32 mouse cellular contexts compared by ENCODE assay signal in the genomic region with DNA sequence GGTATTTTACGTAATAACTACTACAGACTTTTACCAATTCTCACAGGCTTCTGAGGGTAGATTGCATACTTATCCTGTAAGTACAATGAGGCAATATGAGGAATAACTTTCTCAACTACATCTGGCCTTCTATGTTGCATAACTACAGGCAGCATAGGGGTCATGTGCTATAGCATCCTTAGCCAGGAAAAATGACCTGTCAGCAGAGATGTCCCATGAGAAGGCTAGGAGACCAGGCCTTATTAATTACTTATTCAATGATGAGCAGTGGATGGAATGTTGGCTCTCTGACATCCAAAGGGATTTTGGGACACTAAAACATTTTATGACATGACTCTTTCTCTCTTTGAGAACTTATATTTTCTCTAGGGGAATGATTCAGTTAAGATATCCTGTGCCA.
A peak's percentile ranks its signal among the peaks of the same experiment; 100 is the strongest.
DNase-seq lines count a peak whose midpoint lies in the region; ATAC-seq and TF ChIP-seq lines count a peak whose summit lies in the region.
"Had no signal": no experiment of that assay in that cellular context is flagged by ENCODE, and none has a peak within 500 bp of the region (broad histone marks: within the 10 kb centered on the region; RNA-seq: fewer than 3 reads in every experiment).

No protein-coding gene starts in this region.

- 0 out of 2 replicates have a peak overlapping the region, but pooled peaks have one; percentile 13 for H3K27ac ChIP-seq in gastrocnemius, adult 2 months
- H3K27ac ChIP-seq in lung, embryonic 16.5 days (ENCODE audit: low read length) = no peak overlapping the region
- 0 out of 2 replicates have a peak overlapping the region, but pooled peaks have one; percentile 18 for H3K27ac ChIP-seq in embryonic fibroblast, embryonic 13.5 days (ENCODE audit: insufficient read depth, low read length)
- H3K27ac ChIP-seq in thymus, adult 2 months (ENCODE audit: control insufficient read depth, insufficient read depth, low read length) = no peak overlapping the region
- H3K27ac ChIP-seq: embryonic facial prominence, embryonic 12.5 days; forebrain, embryonic 12.5 days; heart, embryonic 10.5 days; heart, embryonic 15.5 days; hindbrain, embryonic 13.5 days; left cerebral cortex, adult 2 months; limb, embryonic 12.5 days; liver, embryonic 15.5 days; neural tube, embryonic 12.5 days had no signal

- H3K36me3 ChIP-seq in lung, embryonic 16.5 days (ENCODE audit: control insufficient read depth, insufficient read depth, low read length) = no peaks in the 10 kb centered on the region
- H3K36me3 ChIP-seq in thymus, adult 2 months (ENCODE audit: control insufficient read depth, insufficient read depth, low read length) = no peaks in the 10 kb centered on the region
- H3K36me3 ChIP-seq: embryonic facial prominence, embryonic 12.5 days; forebrain, embryonic 12.5 days; heart, embryonic 10.5 days; heart, embryonic 15.5 days; hindbrain, embryonic 13.5 days; limb, embryonic 12.5 days; liver, embryonic 15.5 days; neural tube, embryonic 12.5 days had no signal

- 77% methylated on average over 1 of the region's 1 CpGs for WGBS in lung, embryonic 16.5 days
- 96% methylated on average over 1 of the region's 1 CpGs for WGBS in thymus, adult 2 months

- DNase-seq in gastrocnemius, adult 2 months = no peak
- no peak for DNase-seq in gastrocnemius, adult 8-10 months (ENCODE audit: low spot score in 2 of 2)
- DNase-seq in lung, adult 18-20 months = no peak
- no peak for DNase-seq in thymus, adult 2 months
- no peak for DNase-seq in thymus, postnatal 14 days
- DNase-seq: adrenal gland, postnatal 10 days; B cell, adult 2 months; cerebellum, adult 11 months; cerebellum, adult 9-10 months; cerebellum, postnatal 36 days; forebrain, postnatal 0 days; heart, postnatal 4 days; kidney, adult 9 months; kidney, postnatal 10 days; lung, postnatal 14 days; right cerebral cortex, postnatal 4 days had no signal

- no peaks in the 10 kb centered on the region for H3K27me3 ChIP-seq in lung, embryonic 16.5 days (ENCODE audit: control insufficient read depth, insufficient read depth, low read depth, low read length)
- H3K27me3 ChIP-seq in thymus, adult 2 months (ENCODE audit: control insufficient read depth, insufficient read depth, low read length) = no peaks in the 10 kb centered on the region
- H3K27me3 ChIP-seq: embryonic facial prominence, embryonic 12.5 days; forebrain, embryonic 12.5 days; heart, embryonic 15.5 days; hindbrain, embryonic 13.5 days; limb, embryonic 12.5 days; liver, embryonic 15.5 days; neural tube, embryonic 12.5 days had no signal

- no peak for TF ChIP-seq CTCF in gastrocnemius, adult 2 months (IDR thresholded peaks at IDR 0.05)
- TF ChIP-seq CTCF in embryonic fibroblast, embryonic 13.5 days (IDR thresholded peaks at IDR 0.05; ENCODE audit: borderline replicate concordance, insufficient read depth, low read length) = no peak
- TF ChIP-seq CTCF in thymus, adult 2 months (IDR thresholded peaks at IDR 0.05; ENCODE audit: borderline replicate concordance, control insufficient read depth, extremely low read depth, insufficient read depth, low read length, poor library complexity) = no peak

- no peak overlapping the region for H3K4me3 ChIP-seq in gastrocnemius, adult 2 months
- no peak overlapping the region for H3K4me3 ChIP-seq in lung, embryonic 16.5 days (ENCODE audit: low read length)
- H3K4me3 ChIP-seq in embryonic fibroblast, embryonic 13.5 days (ENCODE audit: insufficient read depth, low read length) = no peak overlapping the region
- no peak overlapping the region for H3K4me3 ChIP-seq in thymus, adult 2 months (ENCODE audit: control insufficient read depth, insufficient read depth, low read length)
- H3K4me3 ChIP-seq: embryonic facial prominence, embryonic 12.5 days; erythroblast, embryonic 14.5 days; forebrain, embryonic 12.5 days; heart, embryonic 10.5 days; heart, embryonic 15.5 days; hindbrain, embryonic 13.5 days; left cerebral cortex, adult 2 months; limb, embryonic 12.5 days; liver, embryonic 15.5 days; neural tube, embryonic 12.5 days had no signal

- ATAC-seq in lung, embryonic 16.5 days (ENCODE audit: low read depth) = peak; percentile 75
- ATAC-seq: activated CD4-positive, CD25-positive, alpha-beta regulatory T cell, adult 4 months; forebrain, postnatal 0 days; intestine, postnatal 0 days; midbrain, embryonic 16.5 days had no signal

- no peak for TF ChIP-seq POLR2A in embryonic fibroblast, embryonic 13.5 days (IDR thresholded peaks at IDR 0.05; ENCODE audit: low read depth, low read length)
- no peak for TF ChIP-seq POLR2A in thymus, adult 2 months (IDR thresholded peaks at IDR 0.05; ENCODE audit: control insufficient read depth, extremely low read depth, insufficient read depth, low read length, poor library complexity)

- no peak overlapping the region for H3K4me2 ChIP-seq in lung, embryonic 16.5 days (ENCODE audit: low read depth, low read length)
- H3K4me2 ChIP-seq: embryonic facial prominence, embryonic 12.5 days; forebrain, embryonic 12.5 days; heart, embryonic 15.5 days; hindbrain, embryonic 13.5 days; limb, embryonic 12.5 days; liver, embryonic 15.5 days; midbrain, embryonic 11.5 days; neural tube, embryonic 12.5 days had no signal

- intact Hi-C loops in gastrocnemius, adult 2 months (cut with DNase I) = no loop called here

- H3K9me3 ChIP-seq in lung, embryonic 16.5 days (ENCODE audit: control insufficient read depth, low read length) = no peaks in the 10 kb centered on the region
- H3K9me3 ChIP-seq: embryonic facial prominence, embryonic 12.5 days; forebrain, embryonic 12.5 days; heart, embryonic 10.5 days; heart, embryonic 15.5 days; hindbrain, embryonic 13.5 days; limb, embryonic 12.5 days; liver, embryonic 15.5 days; neural tube, embryonic 12.5 days had no signal

- H3K9ac ChIP-seq in lung, embryonic 16.5 days (ENCODE audit: low read length) = no peak overlapping the region
- H3K9ac ChIP-seq: embryonic facial prominence, embryonic 12.5 days; forebrain, embryonic 12.5 days; forebrain, postnatal 0 days; heart, embryonic 15.5 days; hindbrain, embryonic 13.5 days; limb, embryonic 12.5 days; liver, embryonic 15.5 days; neural tube, embryonic 12.5 days had no signal

- H3K4me1 ChIP-seq in lung, embryonic 16.5 days (replicated peaks; ENCODE audit: control insufficient read depth, insufficient read depth, low read length) = no peaks in the 10 kb centered on the region
- no peaks in the 10 kb centered on the region for H3K4me1 ChIP-seq in embryonic fibroblast, embryonic 13.5 days (ENCODE audit: control insufficient read depth, insufficient read depth, low read length)
- no peaks in the 10 kb centered on the region for H3K4me1 ChIP-seq in thymus, adult 2 months (replicated peaks; ENCODE audit: control insufficient read depth, insufficient read depth, low read length)
- H3K4me1 ChIP-seq: embryonic facial prominence, embryonic 12.5 days; forebrain, embryonic 12.5 days; heart, embryonic 10.5 days; heart, embryonic 15.5 days; hindbrain, embryonic 13.5 days; limb, embryonic 12.5 days; liver, embryonic 15.5 days; neural tube, embryonic 12.5 days had no signal

Comparison
In these comparisons a context has a peak if more than half of its experiments do, and no peak if none do; other contexts are left out.
1. H3K27ac ChIP-seq: peak in gastrocnemius, adult 2 months (single experiment) and embryonic fibroblast, embryonic 13.5 days (single experiment); none in lung, embryonic 16.5 days (single experiment) and thymus, adult 2 months (single experiment).